Mouse (Mus musculus) bone marrow macrophage, adult 2 months (primary cell): ENCODE data around the gene Syt16.

ENCODE experiments used
- CTCF ChIP-seq: IDR thresholded peaks from 2 replicates; pipeline ENCODE4 v1.5.1; 2012; ENCODE audit warnings: low read depth, mild to moderate bottlenecking, low read length, moderate library complexity
- POLR2A ChIP-seq: IDR thresholded peaks from 2 replicates; pipeline ENCODE4 v1.6.1; 2012; ENCODE audit warnings: mild to moderate bottlenecking, low read depth, low read length, borderline replicate concordance

- TF ChIP-seq POLR2A (no peak), CTCF (no peak)
These were observed 283.9 kb downstream of the Syt16 start for GRCm38 (mm10) chr12:74281403-74281802.
